Mouse (Mus musculus) left cerebral cortex, postnatal 4 days (tissue): ENCODE data around the gene Olfr231. TPM values are rescaled to one million over a fixed set of nuclear protein-coding genes. Genes with fewer than 3 reads are reported as not detected.

Experiments used
- DNase-seq: peaks from one replicate; pipeline ENCODE4 v3.0.0-alpha.2; 2022
- intact Hi-C: fragments of 180-260 bp; cut with DNase I; formaldehyde crosslinking; loops from one replicate; pipeline ENCODE4 v1.15.1; 2025
- total RNA-seq, 2 experiments: library from RNA; stranded (reverse); gene quantifications; 2 replicates each; pipeline ENCODE4 v1.2.3; 2021

Gene Olfr231
- not detected for total RNA-seq

DNA sequence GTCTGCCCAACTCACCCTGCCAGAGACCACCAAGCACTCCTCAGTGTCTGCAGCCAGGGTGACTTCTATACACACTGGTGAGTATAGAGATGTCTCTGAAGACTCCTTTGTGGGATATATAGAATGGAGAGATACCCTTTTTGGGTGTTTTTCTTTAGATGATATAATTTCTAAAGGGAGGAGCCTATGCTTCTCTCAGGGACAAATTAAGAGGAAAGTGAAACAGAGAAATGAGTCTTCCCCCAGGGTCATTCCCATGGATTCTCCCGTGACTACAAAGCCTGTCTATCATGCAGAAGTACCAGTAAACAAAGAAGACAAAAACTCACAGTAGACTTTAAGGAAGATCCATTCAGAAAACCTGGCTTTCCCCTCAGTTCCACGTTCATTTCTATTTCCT, at the start of gene Olfr231:
TSS of gene Olfr231 (minus strand) at position 101 of the 400 bp plus-strand sequence.
- DNase-seq: no peak
- intact Hi-C loops: no loop called here

DNA sequence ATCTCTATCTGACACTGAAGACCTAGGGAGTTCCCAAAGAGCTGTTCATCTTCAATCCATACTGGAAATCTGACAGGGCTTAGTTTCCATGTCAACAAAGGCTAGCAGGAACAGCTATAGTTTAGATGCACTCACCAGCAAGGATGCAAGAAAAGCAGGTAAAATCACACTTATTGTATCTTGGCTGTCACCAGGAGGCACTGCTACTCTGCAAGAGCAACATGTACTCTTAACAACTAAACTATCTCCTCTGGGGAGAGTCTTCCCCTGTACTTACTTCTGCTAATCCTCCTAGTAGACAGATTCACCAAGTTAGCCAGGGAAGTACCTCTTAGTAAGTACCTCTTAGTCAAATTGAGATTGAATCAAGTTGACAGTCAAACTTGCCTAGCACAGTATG, 48.1 kb upstream of the Olfr231 start:
- intact Hi-C loops: no loop called here
- DNase-seq: no peak

DNA sequence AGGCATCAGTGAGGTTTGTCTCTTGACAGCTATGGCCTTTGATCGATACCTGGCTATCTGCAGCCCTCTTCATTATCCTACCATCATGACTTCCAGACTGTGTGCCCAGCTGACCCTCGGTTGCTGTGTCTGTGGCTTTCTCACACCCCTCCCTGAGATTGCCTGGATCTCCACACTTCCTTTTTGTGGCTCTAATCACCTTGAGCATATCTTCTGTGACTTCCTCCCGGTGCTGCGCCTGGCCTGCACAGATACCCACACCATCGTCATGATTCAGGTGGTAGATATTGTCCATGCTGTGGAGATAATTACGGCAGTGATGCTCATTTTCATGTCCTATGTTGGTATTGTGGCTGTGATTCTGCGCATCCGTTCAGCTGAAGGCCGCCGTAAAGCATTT, 38.1 kb upstream of the Olfr231 start:
- no peak for DNase-seq
- intact Hi-C loops: no loop called here

DNA sequence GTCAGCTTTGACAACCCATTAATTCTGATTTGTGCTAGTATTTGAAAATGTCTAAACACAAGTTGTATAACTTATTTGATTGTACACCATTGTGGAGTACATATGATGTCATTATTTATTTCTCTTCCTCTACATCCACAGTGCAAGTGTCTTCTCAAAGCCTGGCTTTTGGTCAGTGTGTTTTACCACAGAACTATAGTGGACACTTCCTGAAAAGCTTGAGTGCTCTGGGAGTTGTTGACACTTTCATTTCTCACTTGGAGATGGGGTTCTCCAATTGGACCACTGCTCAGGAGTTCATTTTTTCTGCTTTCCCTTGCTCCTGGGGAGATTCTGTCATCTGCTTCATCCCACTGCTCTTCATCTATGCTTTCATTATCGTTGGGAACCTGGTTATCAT, 37.5 kb upstream of the Olfr231 start:
- DNase-seq: no peak
- intact Hi-C loops: no loop called here

DNA sequence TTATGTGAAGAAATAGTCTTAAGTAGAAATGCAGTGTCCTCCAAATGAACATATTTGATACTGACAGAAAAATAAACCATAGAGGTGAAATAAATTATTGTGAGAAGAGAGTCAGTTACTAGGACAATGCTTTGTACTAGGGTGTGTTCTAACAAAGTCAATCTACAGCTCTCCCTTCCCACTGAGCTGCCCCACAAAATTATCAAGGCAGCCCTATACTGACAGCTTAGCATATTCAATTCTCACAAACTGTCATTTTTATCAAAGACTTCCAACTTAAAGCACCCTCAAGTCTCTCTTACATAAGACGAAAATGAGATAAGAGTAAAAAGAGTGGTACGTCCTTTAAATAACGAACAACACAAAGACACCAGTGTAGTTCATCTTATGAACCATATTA, 36.7 kb upstream of the Olfr231 start:
- intact Hi-C loops: no loop called here
- DNase-seq: no peak

DNA sequence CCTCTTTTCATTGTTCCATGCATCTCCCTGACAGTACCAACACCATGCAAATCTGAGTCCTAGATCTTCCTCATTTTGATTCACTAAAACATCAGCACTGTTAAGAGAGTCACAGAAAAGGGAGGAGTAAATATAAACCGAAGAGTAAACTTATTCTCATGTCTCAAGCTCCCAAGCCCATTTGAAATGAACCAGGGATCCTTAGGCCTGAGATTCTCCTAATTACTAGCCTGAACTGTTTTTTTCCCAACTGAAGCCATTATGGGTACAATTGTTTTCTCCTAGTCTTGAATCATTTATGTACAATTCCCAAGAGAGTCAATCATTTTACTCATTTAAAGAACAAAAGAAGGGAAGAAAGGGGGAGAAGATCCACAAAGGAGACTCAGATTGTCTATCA, 34.4 kb upstream of the Olfr231 start, which contains the start of gene Olfr420:
TSS of gene Olfr420 (plus strand) at position 301 of the 400 bp plus-strand sequence.
- DNase-seq: no peak
- intact Hi-C loops: no loop called here

DNA sequence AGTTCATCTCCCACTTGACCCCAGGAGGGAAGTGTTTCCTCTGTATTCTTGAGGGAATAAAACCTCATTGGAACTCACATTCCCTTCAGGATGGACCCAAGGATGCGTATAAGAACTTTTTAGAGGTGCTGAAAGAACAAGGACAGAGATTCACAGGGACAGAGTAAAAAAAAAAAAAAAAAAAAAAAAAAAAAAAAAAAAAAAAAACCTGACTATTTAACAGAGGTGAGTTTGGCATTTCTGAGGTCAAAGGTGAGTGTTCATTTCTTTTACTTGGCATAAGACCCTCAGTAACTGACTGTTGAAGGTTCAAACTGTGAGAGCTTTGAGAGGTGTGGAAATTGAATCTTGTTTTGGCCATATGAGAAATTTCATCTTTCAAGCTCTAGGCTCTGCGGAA, 28.3 kb upstream of the Olfr231 start:
- intact Hi-C loops: no loop called here
- DNase-seq: no peak

DNA sequence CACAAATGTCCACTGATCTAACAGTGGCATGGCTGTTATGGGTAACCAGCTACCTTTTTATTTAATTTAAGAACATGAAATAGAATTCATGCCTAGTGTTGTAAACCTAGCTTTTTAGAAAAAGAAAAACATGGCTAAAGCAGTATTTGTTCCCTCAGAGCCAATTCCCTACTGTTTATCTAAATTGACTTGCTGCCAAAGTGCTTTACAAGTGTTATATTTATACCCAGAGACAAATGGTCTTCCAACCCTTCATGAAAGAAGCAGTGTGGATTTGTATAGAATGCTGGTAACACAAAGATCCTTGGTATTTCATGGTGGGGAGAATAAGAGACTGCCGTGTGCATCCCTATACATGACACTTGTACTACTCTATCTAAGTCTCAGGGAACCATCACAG, 25.7 kb upstream of the Olfr231 start:
- DNase-seq: no peak
- intact Hi-C loops: no loop called here

DNA sequence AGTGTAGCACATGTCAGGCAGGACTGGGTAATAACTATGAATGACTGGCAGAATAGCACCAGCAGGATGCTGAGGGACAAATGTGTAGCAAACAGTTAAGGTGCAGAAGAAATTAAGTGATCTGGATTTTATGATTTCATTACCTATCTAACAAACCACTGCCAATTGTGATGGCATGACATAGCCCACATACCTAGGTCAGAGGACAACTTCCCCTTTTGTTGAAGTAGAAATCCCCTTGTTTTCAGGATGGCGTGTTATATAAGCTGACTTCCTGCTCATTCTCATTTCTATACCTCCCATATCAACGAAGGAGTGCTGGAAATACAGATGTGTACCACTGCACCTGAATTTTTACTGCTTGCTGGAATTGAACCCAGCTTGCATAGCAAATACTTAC, 20.4 kb upstream of the Olfr231 start:
- DNase-seq: no peak
- intact Hi-C loops: no loop called here

DNA sequence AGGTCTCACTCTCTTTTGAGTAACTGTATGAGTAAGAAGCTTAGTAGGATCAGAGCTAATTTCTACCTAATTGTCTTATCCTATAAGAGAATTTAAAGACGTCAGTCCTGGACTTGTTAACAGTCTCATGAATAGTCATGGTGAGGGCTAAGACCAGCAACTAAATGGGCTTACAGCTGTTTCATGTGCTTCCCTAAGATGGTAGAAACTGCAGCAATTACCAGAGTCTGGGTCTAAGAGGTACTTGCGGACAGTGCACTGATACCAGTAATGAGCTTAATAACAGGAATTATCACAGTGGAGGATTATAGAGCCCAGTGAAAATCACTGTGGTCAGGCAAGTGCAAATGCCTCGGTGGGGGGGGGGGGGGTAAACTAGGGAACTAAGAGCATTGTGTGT, 11.0 kb upstream of the Olfr231 start:
- intact Hi-C loops: no loop called here
- DNase-seq: no peak

DNA sequence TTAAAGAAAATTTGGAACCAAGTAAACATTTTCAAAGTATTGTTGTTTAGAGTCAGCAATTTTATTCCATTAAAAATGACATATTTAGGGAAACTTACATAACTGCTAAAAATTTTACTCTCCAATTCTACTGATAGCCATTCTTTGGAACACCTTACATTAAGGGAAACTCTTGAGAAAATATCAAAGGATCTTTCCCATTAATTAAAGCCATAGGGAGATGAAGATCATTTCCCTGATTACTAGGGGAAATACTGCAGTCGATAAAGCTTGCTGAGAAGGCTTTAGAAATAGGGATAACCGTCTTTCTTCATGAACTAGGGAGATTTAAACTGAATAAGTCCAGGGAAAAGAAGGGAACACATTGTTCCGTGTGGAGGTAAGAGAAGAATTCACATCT, 10.3 kb upstream of the Olfr231 start, which contains the start of gene Olfr424:
TSS of gene Olfr424 (plus strand) at position 301 of the 400 bp plus-strand sequence.
- no peak for DNase-seq

DNA sequence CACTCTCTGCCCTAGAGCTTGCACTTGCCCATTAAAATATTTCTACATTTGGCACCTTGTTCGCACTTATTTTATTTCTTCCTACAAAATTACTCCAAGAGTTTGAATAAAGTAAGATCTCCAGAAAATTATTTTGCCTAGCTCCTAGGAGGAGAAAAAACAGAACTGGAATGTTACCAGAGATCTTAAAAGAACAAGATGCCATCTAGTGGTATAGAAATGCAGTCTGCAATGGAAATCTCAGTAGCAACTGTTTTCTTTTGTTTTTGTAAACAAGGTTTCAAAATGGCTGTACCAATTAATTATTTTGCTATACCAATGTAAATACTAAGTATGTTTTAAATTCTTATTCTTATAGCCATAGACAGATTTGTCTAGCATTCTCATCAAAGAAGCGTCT, 17.2 kb downstream of the Olfr231 start:
- intact Hi-C loops: no loop called here

More for the DNA sequence above, 10.3 kb upstream of the Olfr231 start, which contains the start of gene Olfr424:
- intact Hi-C loops: no loop called here

DNA sequence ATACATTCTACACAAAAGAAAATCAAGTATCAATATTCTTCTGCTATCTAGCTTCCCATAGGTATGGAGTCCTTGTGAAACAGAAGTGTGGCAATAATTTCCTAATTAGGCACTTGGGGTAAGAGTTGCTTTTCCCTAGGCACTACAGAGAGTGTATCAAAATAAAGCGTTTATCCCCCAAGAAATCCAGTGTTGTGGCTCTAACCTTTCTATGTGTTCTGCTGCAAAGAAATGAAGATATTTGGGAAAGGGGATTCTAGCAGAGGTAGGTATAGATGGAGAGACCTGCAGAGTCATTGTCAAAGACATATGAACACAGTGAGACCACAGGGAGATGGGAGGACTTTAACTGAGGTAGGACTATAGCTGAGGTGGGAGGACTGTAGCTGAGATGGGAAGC, 24.4 kb downstream of the Olfr231 start, which contains the start of gene Olfr427:
TSS of gene Olfr427 (plus strand) at position 301 of the 400 bp plus-strand sequence.
- intact Hi-C loops: no loop called here
- DNase-seq: no peak

More for the DNA sequence above, 17.2 kb downstream of the Olfr231 start:
- DNase-seq: no peak

DNA sequence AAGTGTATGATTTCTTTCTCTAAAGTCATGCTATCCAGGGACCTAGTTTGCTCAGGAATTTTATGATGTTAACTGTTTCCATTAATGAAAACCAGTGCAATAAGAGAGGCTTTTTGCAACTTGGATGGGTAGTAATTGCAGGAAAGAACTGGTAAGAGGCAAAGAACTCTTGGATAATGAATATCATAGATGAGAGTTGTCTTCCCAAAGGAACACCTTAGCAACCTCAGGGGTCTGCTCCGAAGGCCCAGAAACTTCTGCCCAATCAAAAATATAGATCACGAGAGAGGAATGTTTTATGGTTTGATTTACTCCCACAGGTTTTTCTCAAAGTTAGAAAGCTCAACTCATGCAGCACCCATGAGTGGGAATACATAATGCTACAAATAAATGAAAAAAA, 36.9 kb downstream of the Olfr231 start, which contains the start of gene Olfr429:
TSS of gene Olfr429 (plus strand) at position 301 of the 400 bp plus-strand sequence.
- intact Hi-C loops: no loop called here
- no peak for DNase-seq

DNA sequence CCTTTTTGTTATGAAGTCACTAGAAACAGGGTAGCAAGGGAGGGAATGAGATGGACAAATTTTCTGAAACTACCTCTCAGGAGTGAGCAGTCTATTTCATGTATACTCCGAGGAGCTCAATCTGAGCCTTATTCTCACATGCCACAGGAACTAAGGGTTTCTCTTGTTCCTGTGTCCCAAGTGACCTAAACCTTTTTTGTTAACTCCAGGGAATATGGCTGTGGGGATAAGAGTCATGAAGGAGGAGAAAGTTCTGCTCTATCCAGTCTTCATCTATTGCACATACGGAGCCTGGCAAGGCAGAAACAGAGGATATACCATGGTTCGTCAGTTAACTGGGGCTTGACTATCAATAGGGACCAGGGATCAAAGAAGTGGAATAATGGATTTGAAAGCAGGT, 54.7 kb downstream of the Olfr231 start, which contains the start of gene Olfr430:
TSS of gene Olfr430 (plus strand) at position 301 of the 400 bp plus-strand sequence.
- intact Hi-C loops: no loop called here
- DNase-seq: no peak

Other genes with a start within 250 kb of the Olfr231 start
- gene Ifi211, start 208.1 kb downstream of the Olfr231 start, total RNA-seq: under 1 TPM in 1 of 2 experiments, not detected in 1; 0.26 TPM
- gene Mndal, start 178.7 kb downstream of the Olfr231 start, total RNA-seq: 1 to 10 TPM; 1.3 to 1.6 TPM
- under 1 TPM; 0.68 to 0.72 TPM for gene Ifi203, start 178.5 kb downstream of the Olfr231 start, total RNA-seq
- not detected for gene Ifi202b, start 138.4 kb downstream of the Olfr231 start, total RNA-seq
- not detected for gene Ifi205, start 89.4 kb downstream of the Olfr231 start, total RNA-seq
- gene Olfr433, start 80.5 kb downstream of the Olfr231 start, total RNA-seq: not detected
- gene Olfr432, start 72.0 kb downstream of the Olfr231 start, total RNA-seq: not detected
- not detected for gene Olfr430, start 54.6 kb downstream of the Olfr231 start, total RNA-seq
- gene Olfr429, start 36.8 kb downstream of the Olfr231 start, total RNA-seq: not detected
- not detected for gene Olfr427, start 24.3 kb downstream of the Olfr231 start, total RNA-seq
- gene Olfr424, start 10.4 kb upstream of the Olfr231 start, total RNA-seq: not detected
- not detected for gene Olfr420, start 34.5 kb upstream of the Olfr231 start, total RNA-seq
- under 1 TPM in 1 of 2 experiments, not detected in 1; 0.08 TPM for gene Spta1, start 51.6 kb upstream of the Olfr231 start, total RNA-seq
- not detected for gene Olfr419, start 130.9 kb upstream of the Olfr231 start, total RNA-seq
- not detected for gene Mptx1, start 209.4 kb upstream of the Olfr231 start, total RNA-seq
- gene Olfr417, start 244.0 kb upstream of the Olfr231 start, total RNA-seq: not detected